Mouse (Mus musculus) midbrain, embryonic 16.5 days (tissue): Measurements from ENCODE around the gene Disp2. TPM values are rescaled to one million over a fixed set of nuclear protein-coding genes. Genes with fewer than 3 reads are reported as not detected.

Experiments
- ATAC-seq: fragments of 200-750 bp; cut with Nextera tagmentation; 2 replicates; pipeline ENCODE4 v1.8.0; 2017; ENCODE audit warnings: moderate TSS enrichment
- H3K27ac ChIP-seq: fragments of 300-500 bp; sonication (generic); 2 replicates; pipeline ENCODE4 v1.5.1; 2014; ENCODE audit warnings: mild to moderate bottlenecking, low read length, mixed read lengths
- H3K27me3 ChIP-seq: fragments of 300-500 bp; sonication (generic); 2 replicates; pipeline ENCODE4 v1.6.1; 2014; ENCODE audit warnings: low read depth, low read length, mixed read lengths; ENCODE audit not compliant: control insufficient read depth, insufficient read depth
- H3K36me3 ChIP-seq: fragments of 300-500 bp; sonication (generic); 2 replicates; pipeline ENCODE4 v1.6.1; 2014; ENCODE audit warnings: mild to moderate bottlenecking, low read length, moderate library complexity, mixed read lengths; ENCODE audit not compliant: control insufficient read depth, insufficient read depth
- H3K4me1 ChIP-seq: fragments of 300-500 bp; sonication (generic); 2 replicates; pipeline ENCODE4 v1.6.1; 2014; ENCODE audit warnings: mild to moderate bottlenecking, low read length, mixed read lengths; ENCODE audit not compliant: control insufficient read depth, insufficient read depth
- H3K4me2 ChIP-seq: fragments of 300-500 bp; sonication (generic); 2 replicates; pipeline ENCODE4 v1.6.1; 2014; ENCODE audit warnings: mild to moderate bottlenecking, low read length, mixed read lengths
- H3K4me3 ChIP-seq: fragments of 300-500 bp; sonication (generic); 2 replicates; pipeline ENCODE4 v1.5.1; 2014; ENCODE audit warnings: low read depth, mild to moderate bottlenecking, low read length, moderate library complexity, mixed read lengths
- H3K9ac ChIP-seq: fragments of 300-500 bp; sonication (generic); 2 replicates; pipeline ENCODE4 v1.6.1; 2014; ENCODE audit warnings: low read depth, low read length, mixed read lengths
- H3K9me3 ChIP-seq: fragments of 300-500 bp; sonication (generic); replicated peaks from 2 replicates; pipeline ENCODE4 v1.6.1; 2014; ENCODE audit warnings: mild to moderate bottlenecking, low read length, mixed read lengths; ENCODE audit not compliant: control insufficient read depth, poor library complexity, severe bottlenecking
- WGBS: fragments of 180-500 bp; shearing (Covaris S2); extraction: QIAGEN DNeasy Blood & Tissue Kit; methylation state at CpG from one replicate; pipeline ENCODE4 v1.1.7; 2014; 5-methylcytosine and 5-hydroxymethylcytosine counted together
- polyA plus RNA-seq: library from polyadenylated mRNA; unstranded; fragments of >200 nt; fragmentation: Nextera tagmentation; extraction: Ambion mirVana; gene quantifications from 2 replicates; pipeline ENCODE4 v1.2.1, GENCODE M21; 2015

Disp2 gene
- polyA plus RNA-seq, 1 experiment from 2014 or later: 77.0 TPM

DNA sequence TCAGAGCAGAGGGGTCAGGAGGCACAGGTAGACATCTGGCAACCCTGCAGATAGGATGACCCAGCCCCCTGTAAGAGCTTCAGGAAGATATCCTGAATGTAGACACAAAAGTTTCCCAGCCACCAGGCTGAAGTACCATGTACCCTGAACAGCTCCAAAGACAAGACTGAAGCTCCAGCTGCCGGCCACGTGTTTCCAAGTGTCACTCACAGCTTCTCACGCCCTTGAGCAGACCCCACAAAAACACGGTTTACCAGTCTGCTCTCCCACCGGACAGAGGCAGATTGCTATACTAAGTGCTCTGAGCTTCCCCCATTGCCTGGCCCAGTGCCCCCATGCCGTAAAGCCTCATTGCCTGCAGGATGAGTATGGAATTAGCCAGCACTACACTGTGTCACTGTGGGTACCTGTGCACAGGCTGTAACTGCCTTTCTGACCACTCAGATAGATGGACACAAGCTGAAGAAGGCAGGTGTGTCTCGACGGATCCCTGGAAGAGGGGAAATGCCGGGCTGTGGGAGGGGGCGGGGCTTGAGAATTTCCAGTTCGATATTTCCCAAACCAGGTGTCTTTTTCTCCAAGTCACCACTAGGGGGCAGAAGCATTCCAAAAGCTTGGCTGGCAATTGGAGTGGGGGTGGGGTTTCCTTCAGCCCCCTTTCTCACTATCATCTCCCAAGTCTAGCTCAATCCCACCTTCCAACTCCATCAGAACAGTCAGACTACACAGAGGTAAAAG, 15.3 kb upstream of the Disp2 start:
- no peak overlapping the region for H3K27ac ChIP-seq

DNA sequence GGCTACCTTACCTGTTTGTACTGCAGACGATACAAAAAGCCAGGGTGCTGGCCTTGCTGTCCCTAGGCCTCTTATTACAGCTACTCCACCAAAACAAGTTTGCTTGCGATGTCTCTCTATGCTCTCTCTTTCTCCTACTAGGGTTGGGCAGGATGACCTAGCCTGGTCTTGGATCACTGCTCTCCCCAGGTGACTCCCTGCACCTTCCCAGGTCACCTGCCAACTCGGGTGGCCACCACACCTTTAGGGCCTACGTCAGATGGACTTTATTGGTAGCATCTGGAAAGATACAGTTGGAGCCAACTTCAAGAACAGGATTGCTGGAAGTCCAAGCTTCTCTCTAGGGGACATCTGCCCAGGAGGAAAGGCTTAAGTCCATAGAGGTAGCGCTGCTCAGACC, 14.6 kb upstream of the Disp2 start:
- H3K4me2 ChIP-seq: no peak overlapping the region
- H3K4me3 ChIP-seq: no peak overlapping the region
- no peaks in the 10 kb centered on the region for H3K9me3 ChIP-seq
- no peak overlapping the region for H3K9ac ChIP-seq
- no peaks in the 10 kb centered on the region for H3K27me3 ChIP-seq
- no peaks in the 10 kb centered on the region for H3K36me3 ChIP-seq
- ATAC-seq: no peak
- WGBS: 79% methylated on average over 5 of the region's 5 CpGs
- H3K4me1 ChIP-seq: peaks cover 21% of the 10 kb centered on the region
- H3K27ac ChIP-seq: no peak overlapping the region

More for the DNA sequence above, 15.3 kb upstream of the Disp2 start:
- 24% methylated on average over 11 of the region's 11 CpGs for WGBS
- Histone ChIP-seq H3K9me3 (no peaks in the 10 kb centered on the region), H3K4me2 (no peak overlapping the region), H3K4me1 (peaks cover 23% of the 10 kb centered on the region), H3K27me3 (no peaks in the 10 kb centered on the region), H3K9ac (no peak overlapping the region), H3K4me3 (no peak overlapping the region), H3K36me3 (no peaks in the 10 kb centered on the region)
- ATAC-seq: no peak

DNA sequence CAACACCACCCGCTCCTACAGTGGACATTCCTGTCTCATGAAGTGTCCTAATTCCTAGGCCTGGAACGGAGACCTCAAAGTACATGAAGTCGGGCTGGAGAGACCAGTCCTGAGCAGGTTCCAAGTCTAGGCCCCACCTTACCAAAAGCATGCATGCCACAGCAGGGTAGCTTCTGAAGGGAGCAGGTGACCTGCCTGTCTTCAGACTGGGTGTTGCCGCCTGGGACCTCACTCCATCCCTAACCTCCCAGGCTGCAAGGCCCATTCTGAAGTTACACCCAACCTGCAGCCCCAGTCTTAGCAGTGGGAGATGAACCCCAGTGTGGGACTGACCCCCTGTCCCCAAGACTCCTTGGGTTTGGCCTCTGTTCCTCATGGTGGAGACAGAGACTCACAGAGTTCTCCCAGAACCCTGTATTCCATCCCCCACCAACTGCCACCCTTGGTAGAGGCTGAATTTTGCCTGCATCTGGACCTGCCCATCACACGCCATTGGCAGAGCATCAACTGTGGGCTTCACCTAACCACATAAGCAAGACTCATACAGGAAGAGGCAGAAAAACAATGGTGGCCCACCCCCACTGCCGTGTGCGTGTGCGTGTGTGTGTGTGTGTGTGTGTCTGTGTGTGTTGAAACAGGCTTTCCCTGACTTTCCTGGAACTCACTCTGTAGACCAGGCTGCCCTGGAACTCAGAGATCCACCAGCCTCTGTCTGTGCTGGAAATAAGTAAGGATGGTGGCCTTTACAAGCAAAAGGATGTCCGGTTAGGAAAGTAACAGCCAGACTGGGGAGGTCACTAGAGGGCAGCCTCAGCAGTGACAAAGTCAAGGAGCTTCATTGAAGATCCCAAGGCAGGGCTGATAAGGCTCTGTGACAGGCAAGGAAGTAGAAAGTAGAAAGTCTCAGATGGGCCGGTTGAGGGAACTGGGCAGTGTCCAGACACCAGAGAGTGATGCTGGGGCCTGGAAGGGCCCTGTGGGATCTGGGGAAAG, 13.2 kb upstream of the Disp2 start:
- Histone ChIP-seq H3K4me1 (peaks cover 19% of the 10 kb centered on the region), H3K4me2 (no peak overlapping the region), H3K9ac (no peak overlapping the region), H3K9me3 (no peaks in the 10 kb centered on the region), H3K27me3 (no peaks in the 10 kb centered on the region), H3K27ac (no peak overlapping the region), H3K36me3 (no peaks in the 10 kb centered on the region), H3K4me3 (no peak overlapping the region)
- WGBS: 78% methylated on average over 10 of the region's 10 CpGs
- no peak for ATAC-seq

DNA sequence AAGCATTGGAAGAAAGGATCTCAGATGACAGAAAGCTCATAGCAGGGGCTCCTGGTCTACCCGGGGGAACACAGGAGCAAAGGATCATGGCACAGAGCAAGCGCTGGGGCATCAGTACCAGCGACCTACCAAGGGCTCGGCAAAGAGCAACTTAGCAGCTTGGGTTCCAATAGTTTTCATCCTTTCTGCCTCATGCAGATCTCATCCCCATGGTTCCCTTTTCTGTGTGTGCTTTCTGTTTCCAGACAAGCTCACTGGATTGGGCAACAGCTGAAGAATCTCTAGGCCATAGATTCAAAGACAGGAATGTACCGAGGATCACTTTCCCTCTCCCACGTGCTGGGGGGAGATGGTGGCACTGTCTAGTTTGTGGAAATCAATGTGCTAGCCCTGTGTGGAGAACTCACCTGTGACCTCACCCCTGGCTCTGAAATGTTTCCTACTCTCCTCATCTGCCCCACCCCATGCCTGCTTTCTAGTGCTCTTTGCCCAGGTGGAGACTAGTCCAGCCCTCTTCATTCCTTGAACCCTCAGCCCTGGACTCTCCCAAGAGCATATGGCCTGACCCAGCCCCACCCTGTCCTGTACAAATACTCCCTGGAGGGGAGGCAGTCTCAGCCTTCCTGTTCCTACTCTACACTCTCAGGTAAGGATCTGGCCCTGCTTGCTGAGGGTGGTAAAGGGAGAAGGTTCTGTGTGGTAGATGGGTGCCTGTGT, 7.2 kb upstream of the Disp2 start, which contains the start of gene Phgr1:
Gene Phgr1 (plus strand): TSS at position 612 of the 717 bp plus-strand sequence.
- Histone ChIP-seq H3K27ac (no peak within 1 kb of the TSS), H3K9ac (no peak within 1 kb of the TSS), H3K9me3 (no peaks in the 10 kb centered on the region), H3K4me1 (no peaks in the 10 kb centered on the region), H3K27me3 (no peaks in the 10 kb centered on the region), H3K4me2 (no peak within 1 kb of the TSS), H3K4me3 (no peak within 1 kb of the TSS), H3K36me3 (no peaks in the 10 kb centered on the region)
- no peak for ATAC-seq
- WGBS: 85% methylated on average over 6 of the region's 6 CpGs

DNA sequence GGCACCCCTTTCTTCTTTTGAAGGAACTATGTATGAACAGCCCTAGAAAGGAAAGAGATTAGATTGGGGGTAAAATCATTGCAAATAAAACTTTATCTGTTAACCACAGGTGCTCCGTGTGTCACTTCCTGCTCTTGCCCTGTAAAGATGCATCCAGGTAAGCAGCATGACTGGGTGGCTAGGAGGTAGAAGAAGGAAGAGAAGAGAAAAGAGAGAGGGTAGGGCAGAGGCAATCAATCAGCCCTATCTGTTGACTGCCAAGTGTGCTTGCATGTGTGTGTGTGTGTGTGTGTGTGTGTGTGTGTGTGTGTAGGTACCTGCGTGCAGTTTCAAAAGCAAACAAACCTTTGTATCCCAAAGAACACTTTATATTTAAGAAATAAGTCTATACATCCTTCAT, 5.0 kb upstream of the Disp2 start:
- H3K4me1 ChIP-seq: peaks cover 5% of the 10 kb centered on the region
- H3K9ac ChIP-seq: no peak overlapping the region
- no peak overlapping the region for H3K27ac ChIP-seq
- no peak for ATAC-seq
- no peaks in the 10 kb centered on the region for H3K27me3 ChIP-seq
- H3K4me3 ChIP-seq: no peak overlapping the region
- no peaks in the 10 kb centered on the region for H3K36me3 ChIP-seq
- no peaks in the 10 kb centered on the region for H3K9me3 ChIP-seq
- WGBS: 88% methylated on average over 2 of the region's 2 CpGs
- no peak overlapping the region for H3K4me2 ChIP-seq

DNA sequence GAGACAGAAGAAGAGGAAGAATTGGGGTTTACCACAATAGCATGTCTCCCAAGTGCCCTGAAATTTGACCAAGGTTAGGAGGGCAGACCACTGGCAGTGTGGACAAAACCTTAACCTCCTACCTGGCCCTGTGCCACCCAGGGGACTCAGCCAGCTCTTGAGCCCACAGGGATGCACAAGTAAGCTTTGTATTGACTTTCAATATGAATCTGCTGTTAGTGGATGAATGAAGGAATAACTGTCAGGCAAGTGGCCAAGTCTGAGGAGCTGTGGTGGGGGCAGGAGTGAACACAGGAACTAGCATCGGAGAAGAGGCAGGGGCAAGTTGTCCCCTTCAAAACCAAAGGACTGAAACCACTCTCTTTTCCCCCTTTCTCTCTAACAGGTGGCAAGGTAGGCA, 4.1 kb upstream of the Disp2 start:
- Histone ChIP-seq H3K27ac (no peak overlapping the region), H3K4me2 (no peak overlapping the region), H3K9me3 (no peaks in the 10 kb centered on the region), H3K9ac (no peak overlapping the region), H3K36me3 (no peaks in the 10 kb centered on the region), H3K27me3 (no peaks in the 10 kb centered on the region), H3K4me1 (peaks cover 6% of the 10 kb centered on the region), H3K4me3 (no peak overlapping the region)
- no peak for ATAC-seq
- WGBS: 71% methylated on average over 1 of the region's 1 CpGs

DNA sequence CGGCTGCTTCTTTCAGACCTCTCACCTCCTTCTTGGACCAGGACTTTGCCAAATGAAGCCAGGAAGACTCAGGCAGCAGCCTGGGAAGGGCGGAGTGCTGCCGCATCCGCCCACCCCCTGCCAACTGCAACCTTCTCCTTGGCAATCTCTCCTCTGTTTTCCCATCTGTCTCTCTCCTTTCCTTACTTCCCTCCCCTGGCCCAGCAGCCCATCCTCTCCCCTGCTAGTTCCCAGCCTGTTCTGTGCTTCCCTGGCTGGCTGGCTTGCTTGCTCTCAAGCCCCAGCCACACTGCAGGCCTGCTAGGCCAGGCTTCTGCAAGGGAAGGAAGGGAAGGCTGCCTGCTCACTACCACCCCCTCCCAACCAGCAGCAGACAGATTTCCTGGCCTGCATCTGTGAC, 3.7 kb upstream of the Disp2 start:
- H3K36me3 ChIP-seq: no peaks in the 10 kb centered on the region
- H3K4me1 ChIP-seq: peaks cover 10% of the 10 kb centered on the region
- H3K27me3 ChIP-seq: no peaks in the 10 kb centered on the region
- no peak for ATAC-seq
- no peak overlapping the region for H3K27ac ChIP-seq
- H3K9ac ChIP-seq: no peak overlapping the region
- H3K4me2 ChIP-seq: no peak overlapping the region
- WGBS: 81% methylated on average over 3 of the region's 4 CpGs
- no peak overlapping the region for H3K4me3 ChIP-seq
- H3K9me3 ChIP-seq: no peaks in the 10 kb centered on the region

DNA sequence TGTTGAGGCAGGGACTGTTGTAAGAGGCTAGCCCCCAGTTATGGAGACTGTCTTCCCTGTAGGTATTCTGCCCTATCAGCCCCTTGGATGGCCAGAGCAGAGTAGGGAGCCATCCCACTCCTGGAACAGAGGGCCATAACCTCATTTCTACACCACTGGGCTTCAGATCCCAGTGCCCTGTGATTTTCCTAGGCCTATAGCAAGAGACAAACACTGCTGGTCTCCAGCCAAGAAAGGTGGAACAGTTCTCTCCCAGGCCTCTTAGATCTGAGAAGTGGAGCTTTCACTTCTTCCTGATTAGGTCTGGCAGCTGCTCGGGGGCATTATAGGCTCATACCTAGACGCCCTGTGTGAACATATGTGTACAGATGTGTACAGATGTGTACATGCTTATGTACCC, 3.2 kb upstream of the Disp2 start:
- Histone ChIP-seq H3K4me3 (no peak overlapping the region), H3K27me3 (no peaks in the 10 kb centered on the region), H3K9me3 (no peaks in the 10 kb centered on the region), H3K27ac (no peak overlapping the region), H3K36me3 (no peaks in the 10 kb centered on the region), H3K4me1 (peaks cover 13% of the 10 kb centered on the region), H3K9ac (no peak overlapping the region), H3K4me2 (no peak overlapping the region)
- WGBS: 75% methylated on average over 2 of the region's 2 CpGs
- no peak for ATAC-seq
